Mouse (Mus musculus): ENCODE measurements around the gene Efcab8.
A peak's percentile ranks its signal among the peaks of the same experiment; 100 is the strongest.
"Not testable (repeated sequence)": the region's sequence is repeated elsewhere in the genome, so short reads cannot be mapped to it uniquely, and the experiment has no call there.

The Efcab8 gene

DNA sequence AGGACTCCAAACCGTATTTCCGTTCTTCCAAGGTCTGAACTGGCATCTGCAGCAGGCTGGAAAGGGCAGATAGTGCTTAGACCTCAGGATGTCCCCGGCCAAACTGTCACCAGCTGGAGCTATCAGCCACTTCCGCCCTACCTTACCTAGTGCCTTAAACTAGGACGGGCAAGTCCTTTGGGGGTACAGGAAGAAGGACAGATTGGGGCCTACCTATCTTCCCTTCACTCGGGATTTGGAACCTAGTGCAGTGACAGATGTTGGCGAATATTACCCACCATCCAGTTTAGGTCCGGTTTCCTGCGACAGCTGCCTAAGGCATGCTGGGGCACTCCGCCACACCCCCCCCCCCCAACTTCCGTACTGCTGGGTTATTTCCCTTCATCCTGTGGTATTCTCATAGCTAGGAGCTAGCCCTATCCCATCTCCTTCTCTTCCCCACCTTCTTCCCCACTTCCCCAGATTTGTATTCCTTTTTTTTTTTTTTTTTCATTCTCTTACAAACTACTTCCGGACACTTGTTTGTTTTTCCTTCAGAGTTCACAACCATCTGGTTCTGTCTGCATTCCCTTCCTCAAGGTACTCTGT is at the start of gene Efcab8:
Efcab8 (plus strand) TSS at position 538 of the 588 bp plus-strand sequence.
- DNase-seq = no peak

DNA sequence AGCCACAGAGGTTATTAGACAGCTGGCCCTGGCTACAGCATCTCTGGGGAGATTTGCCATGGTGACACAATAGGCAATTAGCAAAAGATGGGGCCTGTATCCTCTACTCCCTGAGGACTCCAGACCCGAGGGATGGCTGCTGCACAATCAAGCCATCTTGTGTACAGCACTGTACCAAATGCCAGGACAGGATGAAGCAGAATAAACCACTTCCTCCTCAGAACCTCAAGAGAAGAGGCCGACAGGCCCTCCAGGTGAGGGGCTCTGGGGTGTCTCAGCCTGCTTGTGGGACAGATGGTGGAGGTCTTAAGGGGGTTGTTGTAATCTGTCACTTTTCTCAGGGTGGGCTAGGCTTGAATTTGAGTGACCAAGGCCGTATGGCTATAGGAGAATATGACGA is 45.7 kb upstream of the Efcab8 start:
- DNase-seq = no peak

DNA sequence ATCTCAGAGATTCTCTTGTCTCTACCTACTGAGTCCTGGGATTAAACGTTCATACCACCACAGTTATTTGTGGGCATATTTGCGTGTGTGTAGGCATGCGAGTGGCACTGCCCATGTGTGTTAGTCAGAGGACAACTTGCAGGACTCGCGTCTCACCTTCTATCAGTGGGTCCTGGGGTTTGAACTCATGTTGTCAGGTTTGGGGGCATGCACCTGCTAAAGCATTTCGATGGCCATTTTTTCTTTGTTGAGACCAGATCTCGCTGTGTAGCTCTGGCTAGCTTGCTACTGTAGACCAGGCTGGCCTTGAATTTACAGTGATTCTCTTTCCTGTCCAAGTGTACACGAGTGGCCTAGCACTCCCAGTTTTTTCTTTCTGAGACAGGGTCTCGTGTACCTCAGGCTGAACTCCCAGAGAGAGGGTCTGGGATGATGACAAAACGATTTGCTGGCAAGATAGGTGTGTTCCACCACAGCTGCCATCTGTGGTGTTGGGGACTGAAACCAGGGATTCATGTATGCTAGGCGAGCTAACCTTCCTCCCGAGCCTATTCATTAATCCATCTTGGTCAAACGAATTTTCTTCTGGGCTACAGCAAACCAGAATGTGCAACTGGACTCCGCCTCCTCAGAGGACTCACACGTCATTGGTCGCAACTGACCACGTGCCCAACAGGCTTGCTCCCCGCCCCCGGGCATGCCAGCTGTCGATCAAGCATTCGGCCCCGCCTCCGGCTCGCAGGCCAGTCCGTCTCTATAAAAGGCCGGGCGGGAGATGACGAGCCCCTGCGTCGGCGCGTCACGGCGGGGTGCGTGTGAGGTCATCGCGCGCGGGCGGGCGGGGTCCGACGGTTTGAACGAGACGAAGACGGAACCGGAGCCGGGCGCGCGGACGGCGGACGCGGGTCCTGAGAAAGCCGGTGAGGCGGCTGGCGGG is 39.0 kb upstream of the Efcab8 start, which contains the start of gene Mapre1:
Mapre1 (plus strand) TSS at position 775 of the 937 bp plus-strand sequence.
- peak; percentile 99 to 100 for DNase-seq

- no peak for DNase-seq
These were observed 38.2 kb upstream of the Efcab8 start for GRCm38 (mm10) chr2:153741437-153742065.

- no peak for DNase-seq
These were observed 31.7 kb upstream of the Efcab8 start for GRCm38 (mm10) chr2:153747994-153748393.

GRCm38 (mm10) chr2:153750363-153750762 is 29.4 kb upstream of the Efcab8 start:
- no peak for DNase-seq

GRCm38 (mm10) chr2:153762121-153762520 is 17.6 kb upstream of the Efcab8 start:
- no peak for DNase-seq

- no peak for DNase-seq
These were observed 12.2 kb upstream of the Efcab8 start for GRCm38 (mm10) chr2:153767484-153767883.

DNA sequence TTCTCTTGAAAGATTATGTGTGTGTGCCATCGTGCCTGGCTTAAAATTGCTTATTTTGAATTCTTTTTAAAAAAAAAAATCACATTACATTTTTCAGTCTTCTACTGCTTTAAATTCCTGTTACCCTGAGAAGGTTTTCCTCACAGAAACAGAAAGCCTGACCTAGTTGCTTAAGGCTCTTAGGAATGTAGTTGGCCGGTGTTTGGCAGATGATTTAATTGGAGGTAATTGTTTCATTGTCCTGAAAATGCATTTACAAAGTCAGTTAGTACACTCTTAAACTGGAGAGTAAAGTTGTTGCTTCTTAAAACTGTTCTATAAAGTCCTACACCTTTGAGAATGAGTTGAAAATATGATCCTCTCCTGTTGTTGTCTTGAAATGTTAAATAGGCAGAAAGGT is 10.8 kb upstream of the Efcab8 start:
- DNase-seq = no peak

GRCm38 (mm10) chr2:153772950-153773349 is 6.8 kb upstream of the Efcab8 start:
- no peak for DNase-seq

DNA sequence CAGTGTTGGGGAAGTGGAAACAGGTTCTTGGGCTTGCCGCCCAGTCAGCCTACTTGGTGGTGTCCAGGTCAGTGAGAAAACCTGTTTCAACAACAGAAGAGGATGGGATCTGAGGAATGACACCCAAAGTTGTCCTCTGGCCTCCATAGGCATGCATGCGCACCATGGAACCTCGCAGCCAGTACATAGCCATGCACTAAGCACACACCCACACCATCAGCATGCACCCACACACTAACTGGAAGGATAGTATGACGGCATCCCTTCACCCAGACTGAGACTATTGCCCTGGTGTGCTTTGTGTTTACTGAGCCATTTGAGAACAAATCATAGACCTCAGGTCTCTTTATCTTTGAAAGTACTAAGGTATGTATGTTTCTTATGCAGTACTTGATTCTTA is 4.3 kb upstream of the Efcab8 start:
- no peak for DNase-seq

DNA sequence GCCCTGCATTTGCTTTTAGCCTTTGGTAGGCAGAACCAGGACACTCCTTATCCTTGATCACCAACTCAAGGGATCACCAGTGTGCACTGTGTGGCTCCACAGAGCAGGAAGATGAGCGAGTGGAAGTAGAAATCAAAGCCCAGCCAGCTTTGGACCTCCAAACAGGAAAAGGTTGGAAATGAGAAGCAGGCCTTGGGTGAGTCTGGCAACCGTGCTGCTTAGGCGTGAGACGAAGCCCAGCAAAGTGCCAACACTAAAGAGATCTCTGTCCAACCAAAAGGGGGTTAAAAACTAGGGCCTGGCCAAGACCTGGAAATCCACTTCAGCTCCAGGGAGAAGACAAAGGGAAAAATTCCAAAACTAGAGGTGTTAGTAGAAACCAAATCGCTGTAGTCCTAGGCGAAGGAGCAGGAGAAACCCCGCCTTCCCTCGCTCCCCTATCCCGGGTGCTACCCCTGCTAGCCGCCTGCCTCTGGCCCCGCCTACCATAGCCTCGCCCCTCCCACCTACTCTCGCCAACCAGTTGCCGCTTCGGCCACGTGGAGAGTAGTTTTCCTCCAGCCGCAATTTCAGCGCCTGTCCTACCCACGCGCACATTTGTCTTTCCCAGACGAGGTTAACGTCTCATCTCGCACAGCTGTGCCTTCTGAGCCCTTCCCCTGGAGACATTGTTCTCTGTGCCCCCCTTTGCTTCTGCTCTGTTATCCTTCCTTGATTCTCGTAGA is 931 bp upstream of the Efcab8 start:
- peak; percentile 24 to 54 for DNase-seq

- DNase-seq = no peak
These were observed 1.4 kb downstream of the Efcab8 start for GRCm38 (mm10) chr2:153781181-153781580.

DNA sequence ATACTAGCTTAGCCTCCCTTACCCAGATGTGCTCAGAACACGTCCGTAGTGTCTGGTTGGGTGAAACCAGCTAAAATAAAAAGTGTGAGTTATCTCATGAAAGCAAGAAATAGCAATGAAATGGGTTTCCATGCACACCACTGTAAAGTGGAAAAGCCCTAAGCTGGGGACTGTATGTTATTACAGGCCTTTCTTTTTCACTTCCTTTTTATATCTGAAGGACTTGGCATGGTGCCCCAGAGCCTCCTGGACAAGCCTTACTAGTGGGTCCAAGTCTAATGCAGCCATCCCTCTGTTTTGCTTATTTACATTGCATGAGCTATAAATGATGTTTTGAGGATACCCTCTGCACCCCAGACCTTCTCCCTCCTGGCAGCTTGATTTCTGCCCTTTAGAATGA is 4.9 kb downstream of the Efcab8 start:
- no peak for DNase-seq

- DNase-seq = no peak
These were observed 13.6 kb downstream of the Efcab8 start for GRCm38 (mm10) chr2:153793366-153793765.

DNA sequence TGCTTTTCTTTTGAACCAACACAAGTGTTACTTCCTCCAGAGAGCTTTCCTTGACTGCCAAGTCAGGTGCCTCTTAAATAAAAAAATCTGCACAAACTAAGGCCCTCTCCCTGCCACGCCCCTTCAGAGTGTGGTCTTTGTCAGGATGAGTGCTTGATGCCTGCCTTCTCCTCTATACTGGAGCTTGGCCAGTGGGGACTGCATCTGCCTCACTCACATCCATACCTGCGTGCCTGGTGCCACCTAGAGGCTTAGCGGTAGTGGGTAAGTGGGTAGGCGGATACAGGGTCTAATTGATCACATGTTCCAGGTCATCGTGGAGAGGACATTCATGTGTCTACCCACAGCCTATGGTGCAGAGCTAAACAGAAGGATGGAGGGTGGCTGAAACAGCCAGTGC is 15.4 kb downstream of the Efcab8 start:
- DNase-seq = peak in 1 of 2 experiments; percentile 29

GRCm38 (mm10) chr2:153807464-153807863 is 27.7 kb downstream of the Efcab8 start:
- DNase-seq = peak; percentile 83 to 90

- no peak for DNase-seq
These were observed 28.4 kb downstream of the Efcab8 start for GRCm38 (mm10) chr2:153808146-153808545.

DNA sequence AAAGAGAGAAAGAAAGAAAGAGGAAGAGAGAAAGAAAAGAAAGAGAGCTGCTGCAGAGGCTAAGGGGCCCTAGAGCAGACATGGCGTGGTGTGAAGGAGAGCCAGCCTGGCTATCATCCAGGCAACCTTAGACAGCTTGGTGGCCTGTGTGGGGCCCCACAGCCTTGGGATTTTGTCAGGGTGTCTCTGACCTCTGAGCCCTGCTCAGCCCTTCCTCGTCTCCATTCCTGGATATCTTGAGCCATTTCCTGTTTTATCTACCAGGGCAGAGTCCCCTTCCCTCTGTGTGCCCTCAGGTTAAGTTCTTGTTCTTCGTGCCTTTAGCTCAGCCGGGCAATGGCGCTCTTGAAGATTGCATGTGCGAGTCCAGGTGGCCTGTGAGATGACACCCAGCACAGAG is 29.1 kb downstream of the Efcab8 start:
- no peak for DNase-seq

GRCm38 (mm10) chr2:153809921-153810320 is 30.2 kb downstream of the Efcab8 start:
- DNase-seq = peak in 1 of 2 experiments; percentile 36

DNA sequence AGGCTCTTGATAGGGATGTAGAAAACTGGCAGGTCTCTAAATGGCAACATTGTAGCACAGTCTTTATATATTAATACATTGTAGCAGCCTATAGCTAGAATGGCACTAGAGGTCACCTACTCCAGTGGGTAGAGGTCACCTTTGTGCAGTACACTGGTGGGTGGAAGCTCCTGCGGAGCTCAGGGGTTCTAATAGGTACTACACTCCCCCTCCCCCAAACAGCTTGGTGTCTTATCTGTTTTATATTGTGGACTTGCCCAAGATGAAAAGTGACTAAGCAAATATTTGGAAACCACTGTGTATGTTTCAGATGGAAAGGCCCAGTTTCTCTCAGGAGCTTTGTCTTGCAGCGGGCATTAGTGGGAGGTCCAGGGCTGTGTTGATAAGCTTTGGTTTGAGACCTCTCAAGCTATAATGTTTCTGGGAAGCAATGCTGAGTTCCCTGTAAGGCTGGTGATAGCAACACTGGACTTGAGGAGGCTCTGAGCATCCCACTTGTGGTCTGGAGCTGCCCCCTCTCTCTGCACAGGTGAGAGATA is 42.3 kb downstream of the Efcab8 start:
- no peak for DNase-seq

GRCm38 (mm10) chr2:153824593-153824992 is 44.9 kb downstream of the Efcab8 start:
- DNase-seq = peak in 1 of 2 experiments; percentile 28

DNA sequence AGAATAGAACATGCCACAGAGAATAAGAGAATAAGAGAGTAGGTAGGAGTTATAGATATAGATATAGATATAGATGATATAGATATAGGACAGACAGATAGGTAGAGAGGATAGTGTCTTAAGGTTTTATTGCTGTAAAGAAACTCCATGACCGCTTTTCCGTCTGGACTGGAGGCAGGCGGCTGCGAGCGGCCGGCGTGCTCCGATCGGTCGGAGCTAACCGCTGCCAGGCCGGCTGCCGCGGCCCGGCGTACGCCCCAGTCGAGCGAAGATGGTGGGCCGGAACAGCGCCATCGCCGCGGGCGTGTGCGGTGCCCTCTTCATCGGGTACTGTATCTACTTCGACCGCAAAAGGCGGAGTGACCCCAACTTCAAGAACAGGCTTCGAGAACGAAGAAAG is 46.2 kb downstream of the Efcab8 start:
- not testable (repeated sequence) for DNase-seq
